Mouse (Mus musculus) neural tube, embryonic 11.5 days (tissue): Measurements from ENCODE around the gene Ifitm1. TPM values are rescaled to one million over a fixed set of nuclear protein-coding genes. Genes with fewer than 3 reads are reported as not detected.
"Not testable (repeated sequence)": the region's sequence is repeated elsewhere in the genome, so short reads cannot be mapped to it uniquely, and the experiment has no call there.

Source experiments
- ATAC-seq: fragments of 200-750 bp; cut with Nextera tagmentation; 2 replicates; pipeline ENCODE4 v1.8.0; 2017; ENCODE audit warnings: moderate number of reproducible peaks, mild to moderate bottlenecking, moderate TSS enrichment, moderate library complexity; ENCODE audit not compliant: insufficient read depth, low FRiP score, low TSS enrichment
- DNase-seq: peaks from one replicate; pipeline ENCODE4 v3.0.0-alpha.2; 2015; ENCODE audit warnings: low spot score
- H3K27ac ChIP-seq: fragments of 300-500 bp; sonication (generic); 2 replicates; pipeline ENCODE4 v1.5.1; 2014; ENCODE audit warnings: low read depth, mild to moderate bottlenecking, low read length
- H3K27me3 ChIP-seq: fragments of 300-500 bp; sonication (generic); 2 replicates; pipeline ENCODE4 v1.6.1; 2014; ENCODE audit warnings: mild to moderate bottlenecking, low read length, mixed read lengths; ENCODE audit not compliant: control insufficient read depth, insufficient read depth
- H3K36me3 ChIP-seq: fragments of 300-500 bp; sonication (generic); 2 replicates; pipeline ENCODE4 v1.6.1; 2014; ENCODE audit warnings: mild to moderate bottlenecking, low read length, moderate library complexity, mixed read lengths; ENCODE audit not compliant: control insufficient read depth, insufficient read depth
- H3K4me1 ChIP-seq: fragments of 300-500 bp; sonication (generic); 2 replicates; pipeline ENCODE4 v1.6.1; 2014; ENCODE audit warnings: low read length, mixed read lengths; ENCODE audit not compliant: control insufficient read depth, insufficient read depth
- H3K4me2 ChIP-seq: fragments of 300-500 bp; sonication (generic); 2 replicates; pipeline ENCODE4 v1.6.1; 2014; ENCODE audit warnings: low read depth, mild to moderate bottlenecking, moderate library complexity
- H3K4me3 ChIP-seq: fragments of 300-500 bp; sonication (generic); 2 replicates; pipeline ENCODE4 v1.5.1; 2014; ENCODE audit warnings: low read depth, low read length
- H3K9ac ChIP-seq: fragments of 300-500 bp; sonication (generic); 2 replicates; pipeline ENCODE4 v1.6.1; 2014; ENCODE audit warnings: mild to moderate bottlenecking, low read length
- H3K9me3 ChIP-seq: fragments of 300-500 bp; sonication (generic); 2 replicates; pipeline ENCODE4 v1.6.1; 2016; ENCODE audit warnings: low read length; ENCODE audit not compliant: control insufficient read depth
- WGBS: fragments of 180-500 bp; shearing (Covaris S2); extraction: QIAGEN DNeasy Blood & Tissue Kit; methylation state at CpG from one replicate; pipeline ENCODE4 v1.1.7; 2014; 5-methylcytosine and 5-hydroxymethylcytosine counted together
- polyA plus RNA-seq: library from polyadenylated mRNA; unstranded; fragments of >200 nt; fragmentation: Nextera tagmentation; extraction: Ambion mirVana; gene quantifications from 2 replicates; pipeline ENCODE4 v1.2.1, GENCODE M21; 2014

The Ifitm1 gene
- polyA plus RNA-seq, 1 experiment from 2014 or later = 8.3 TPM

DNA sequence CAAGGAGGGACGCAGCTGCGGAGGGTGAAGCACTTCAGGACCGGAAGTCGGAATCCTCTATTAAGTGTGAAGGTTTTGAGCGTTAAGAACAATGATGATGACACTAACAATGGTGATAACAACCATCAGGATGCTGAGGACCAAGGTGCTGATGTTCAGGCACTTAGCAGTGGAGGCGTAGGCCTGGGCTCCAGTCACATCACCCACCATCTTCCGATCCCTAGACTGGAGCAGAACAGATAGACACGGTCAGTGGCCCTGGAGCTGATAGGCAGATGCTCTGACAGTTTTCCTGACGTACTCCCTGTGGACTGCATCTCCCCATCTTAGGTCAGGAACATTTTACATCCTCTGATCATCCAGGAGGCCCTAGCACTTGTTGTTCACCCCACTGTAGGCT, 42.6 kb downstream of the Ifitm1 start:
- Histone ChIP-seq H3K36me3 (no peaks in the 10 kb centered on the region; the same call in 1 of the 2 replicates), H3K4me2 (no peak overlapping the region), H3K4me1 (peaks cover 10% of the 10 kb centered on the region), H3K27me3 (no peaks in the 10 kb centered on the region), H3K27ac (no peak overlapping the region), H3K4me3 (no peak overlapping the region), H3K9ac (no peak overlapping the region), H3K9me3 (no peaks in the 10 kb centered on the region)
- DNase-seq (no peak), ATAC-seq (no peak)
- WGBS = 91% methylated on average over 9 of the region's 9 CpGs

DNA sequence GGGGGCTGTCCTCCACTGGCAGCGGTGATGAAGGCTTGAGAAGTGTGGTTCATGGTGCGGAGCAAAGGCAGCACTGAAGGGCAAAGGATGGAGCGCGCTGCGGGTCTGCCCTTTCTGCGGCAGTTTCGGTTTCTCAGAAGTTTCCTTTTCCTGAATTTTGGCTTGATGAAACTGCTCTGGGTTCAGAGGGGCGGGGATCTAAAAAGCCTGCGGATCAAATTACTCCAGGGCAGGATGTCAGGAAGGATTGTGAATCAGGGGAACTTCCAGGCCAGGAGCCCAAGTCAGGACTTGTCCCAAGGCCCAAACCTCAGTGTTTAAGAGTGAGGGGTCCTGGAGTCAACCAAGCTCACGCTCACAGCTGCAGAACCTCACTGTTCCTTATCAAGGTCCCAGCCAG, 43.6 kb downstream of the Ifitm1 start, which contains the start of gene Ifitm3:
Gene Ifitm3, minus strand, starts transcription at position 178 of the 400 bp plus-strand sequence.
- peak within 1 kb of the TSS; percentile 38; the same call in 1 of the 2 replicates for H3K9ac ChIP-seq
- WGBS = 36% methylated on average over 10 of the region's 10 CpGs
- H3K4me3 ChIP-seq = no peak within 1 kb of the TSS

GRCm38 (mm10) chr7:141011238-141011770, 44.3 kb downstream of the Ifitm1 start:
- H3K9ac ChIP-seq = no peak overlapping the region
- 89% methylated on average over 7 of the region's 7 CpGs for WGBS

More for the DNA sequence above, 43.6 kb downstream of the Ifitm1 start, which contains the start of gene Ifitm3:
- Histone ChIP-seq H3K9me3 (no peaks in the 10 kb centered on the region), H3K4me1 (peaks cover 10% of the 10 kb centered on the region), H3K27me3 (no peaks in the 10 kb centered on the region), H3K4me2 (peak within 1 kb of the TSS; percentile 29), H3K36me3 (no peaks in the 10 kb centered on the region; the same call in 1 of the 2 replicates), H3K27ac (no peak within 1 kb of the TSS)
- ATAC-seq (no peak), DNase-seq (peak; percentile 31)

GRCm38 (mm10) chr7:141016707-141017697, 50.0 kb downstream of the Ifitm1 start:
- ATAC-seq (no peak), DNase-seq (no peak)
- no peaks in the 10 kb centered on the region for H3K4me1 ChIP-seq
- no peak overlapping the region for H3K27ac ChIP-seq
- H3K27me3 ChIP-seq = no peaks in the 10 kb centered on the region
- WGBS = 84% methylated on average over 10 of the region's 10 CpGs
- H3K9ac ChIP-seq = no peak overlapping the region
- H3K36me3 ChIP-seq = no peaks in the 10 kb centered on the region
- H3K9me3 ChIP-seq = no peaks in the 10 kb centered on the region
- H3K4me3 ChIP-seq = no peak overlapping the region
- H3K4me2 ChIP-seq = no peak overlapping the region

More at GRCm38 (mm10) chr7:141011238-141011770, 44.3 kb downstream of the Ifitm1 start:
- H3K4me2 ChIP-seq = no peak overlapping the region
- DNase-seq = no peak
- no peak overlapping the region for H3K4me3 ChIP-seq
- ATAC-seq = no peak
- H3K27me3 ChIP-seq = no peaks in the 10 kb centered on the region
- no peak overlapping the region for H3K27ac ChIP-seq
- no peaks in the 10 kb centered on the region; the same call in 1 of the 2 replicates for H3K36me3 ChIP-seq
- H3K9me3 ChIP-seq = no peaks in the 10 kb centered on the region
- peaks cover 10% of the 10 kb centered on the region for H3K4me1 ChIP-seq

GRCm38 (mm10) chr7:141017824-141018223, 50.8 kb downstream of the Ifitm1 start, which contains the start of gene Ifitm6:
Gene Ifitm6 (minus strand): TSS chr7:141017924.
- not testable (repeated sequence) for H3K27me3 ChIP-seq, H3K4me1 ChIP-seq, H3K4me3 ChIP-seq, H3K4me2 ChIP-seq, H3K27ac ChIP-seq, DNase-seq, H3K9me3 ChIP-seq, H3K9ac ChIP-seq, H3K36me3 ChIP-seq, ATAC-seq
- 88% methylated on average over 1 of the region's 1 CpGs for WGBS

DNA sequence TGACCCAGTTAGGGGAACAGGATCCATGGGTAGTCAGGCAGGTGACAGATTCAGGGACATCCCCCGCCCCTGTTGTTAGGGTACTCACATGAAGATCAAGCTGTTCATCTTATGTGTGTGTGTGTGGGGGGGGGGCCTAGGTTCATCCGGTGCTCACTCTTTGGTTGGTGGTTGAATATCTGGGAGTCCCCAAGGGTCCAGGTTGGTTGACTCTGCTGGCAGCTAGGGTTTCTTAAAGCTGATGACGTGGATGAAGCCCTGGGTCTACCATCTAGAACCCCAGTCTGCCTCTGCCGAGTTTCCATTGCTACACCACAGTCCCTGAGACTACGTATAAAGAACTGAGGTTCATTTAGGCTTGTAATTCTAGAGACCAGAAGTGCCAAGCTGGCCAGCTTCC, 52.0 kb downstream of the Ifitm1 start:
- no peaks in the 10 kb centered on the region for H3K9me3 ChIP-seq
- no peaks in the 10 kb centered on the region for H3K27me3 ChIP-seq
- H3K27ac ChIP-seq = no peak overlapping the region
- 84% methylated on average over 5 of the region's 5 CpGs for WGBS
- no peak overlapping the region for H3K9ac ChIP-seq
- no peak overlapping the region for H3K4me3 ChIP-seq
- no peak overlapping the region for H3K4me2 ChIP-seq
- H3K36me3 ChIP-seq = no peaks in the 10 kb centered on the region
- no peak for DNase-seq
- no peaks in the 10 kb centered on the region for H3K4me1 ChIP-seq
- no peak for ATAC-seq

Other genes with a start within 250 kb of the Ifitm1 start
- not detected in 2 replicates for gene Cyp2e1, start 203.5 kb upstream of the Ifitm1 start, polyA plus RNA-seq
- 0.22 TPM in 1 of 2 replicates, not detected in the other for gene Syce1, start 179.4 kb upstream of the Ifitm1 start, polyA plus RNA-seq
- 6.5 and 7.7 TPM in 2 replicates for gene Zfp941, start 145.0 kb upstream of the Ifitm1 start, polyA plus RNA-seq
- 0.34 TPM in 1 of 2 replicates, not detected in the other for gene Urah, start 132.2 kb upstream of the Ifitm1 start, polyA plus RNA-seq
- gene Scgb1c1, start 121.7 kb upstream of the Ifitm1 start, polyA plus RNA-seq = not detected in 2 replicates
- not detected in 2 replicates for gene Odf3, start 119.4 kb upstream of the Ifitm1 start, polyA plus RNA-seq
- gene Gm45785, start 110.9 kb upstream of the Ifitm1 start, polyA plus RNA-seq = not detected in 2 replicates
- 73.3 and 82.2 TPM in 2 replicates for gene Ric8a, start 110.3 kb upstream of the Ifitm1 start, polyA plus RNA-seq
- gene Bet1l, start 109.6 kb upstream of the Ifitm1 start, polyA plus RNA-seq = 27.4 and 31.1 TPM in 2 replicates
- gene Psmd13, start 85.3 kb upstream of the Ifitm1 start, polyA plus RNA-seq = 158 and 199 TPM in 2 replicates
- 22.4 and 26.0 TPM in 2 replicates for gene Sirt3, start 84.9 kb upstream of the Ifitm1 start, polyA plus RNA-seq
- gene Cox8b, start 66.8 kb upstream of the Ifitm1 start, polyA plus RNA-seq = 0.81 and 4.2 TPM in 2 replicates
- gene Nlrp6, start 46.3 kb upstream of the Ifitm1 start, polyA plus RNA-seq = 0.15 and 0.20 TPM in 2 replicates
- 13.3 and 15.8 TPM in 2 replicates for gene Pgghg, start 25.8 kb upstream of the Ifitm1 start, polyA plus RNA-seq
- gene Ifitm5, start 16.9 kb upstream of the Ifitm1 start, polyA plus RNA-seq = 1.2 and 1.4 TPM in 2 replicates
- gene Gm45717, start 11.3 kb upstream of the Ifitm1 start, polyA plus RNA-seq = 0.69 TPM in 1 of 2 replicates, not detected in the other
- 383 and 395 TPM in 2 replicates for gene Ifitm2, start 11.2 kb upstream of the Ifitm1 start, polyA plus RNA-seq
- gene Ifitm3, start 43.5 kb downstream of the Ifitm1 start, polyA plus RNA-seq = 20.1 and 21.0 TPM in 2 replicates
- gene Ifitm6, start 50.7 kb downstream of the Ifitm1 start, polyA plus RNA-seq = not detected in 2 replicates
- gene Gm17387, start 61.9 kb downstream of the Ifitm1 start, polyA plus RNA-seq = not detected in 2 replicates
- gene B4galnt4, start 93.9 kb downstream of the Ifitm1 start, polyA plus RNA-seq = 14.5 and 17.1 TPM in 2 replicates
- gene Pkp3, start 111.0 kb downstream of the Ifitm1 start, polyA plus RNA-seq = 2.3 and 2.7 TPM in 2 replicates
- 2.4 and 3.1 TPM in 2 replicates for gene Sigirr, start 133.4 kb downstream of the Ifitm1 start, polyA plus RNA-seq
- 0.09 TPM in 1 of 2 replicates, not detected in the other for gene Ano9, start 150.6 kb downstream of the Ifitm1 start, polyA plus RNA-seq
- 69.0 and 69.5 TPM in 2 replicates for gene Ptdss2, start 155.2 kb downstream of the Ifitm1 start, polyA plus RNA-seq
- gene Rnh1, start 205.6 kb downstream of the Ifitm1 start, polyA plus RNA-seq = 69.5 and 69.7 TPM in 2 replicates
- gene Hras, start 226.8 kb downstream of the Ifitm1 start, polyA plus RNA-seq = 111 and 122 TPM in 2 replicates
- 9.1 and 9.5 TPM in 2 replicates for gene Lrrc56, start 226.9 kb downstream of the Ifitm1 start, polyA plus RNA-seq
- 1.9 and 2.0 TPM in 2 replicates for gene Lmntd2, start 246.9 kb downstream of the Ifitm1 start, polyA plus RNA-seq
- gene Rassf7, start 248.6 kb downstream of the Ifitm1 start, polyA plus RNA-seq = 34.4 and 45.7 TPM in 2 replicates